Mouse (Mus musculus) layer of hippocampus, adult 2 months (tissue): ENCODE measurements around the gene Ccr3. TPM values are rescaled to one million over a fixed set of nuclear protein-coding genes. Genes with fewer than 3 reads are reported as not detected.
"Not testable (repeated sequence)": the region's sequence is repeated elsewhere in the genome, so short reads cannot be mapped to it uniquely, and the experiment has no call there.

ENCODE experiments used
- DNase-seq, 2 experiments: peaks; one replicate each; pipeline ENCODE4 v3.0.0; 2022; ENCODE audit warnings: low spot score in 2 of 2
- H3K27ac ChIP-seq: fragments of 200-600 bp; 2 replicates; pipeline ENCODE4 v1.8.1; 2022
- H3K4me3 ChIP-seq: fragments of 200-600 bp; 2 replicates; pipeline ENCODE4 v1.8.1; 2022; ENCODE audit warnings: mild to moderate bottlenecking
- CTCF ChIP-seq: fragments of 200-600 bp; conservative IDR thresholded peaks from 2 replicates; pipeline ENCODE4 v1.8.1; 2022; ENCODE audit warnings: antibody characterized with exemption, mild to moderate bottlenecking, moderate library complexity
- long read RNA-seq, 2 experiments: library from polyadenylated mRNA; stranded (forward); transcript quantifications; one replicate each; pipeline ENCODE4 v2.0.0; 2021; ENCODE audit warnings: borderline mapping rate in 2 of 2
- total RNA-seq, 2 experiments: library from RNA; stranded (reverse); gene quantifications; 2 replicates each; pipeline ENCODE4 v1.2.3; 2021

The Ccr3 gene
- total RNA-seq: not detected
- long read RNA-seq, experiment 1: 0 reads
- long read RNA-seq, experiment 2: 0 reads

GRCm38 (mm10) chr9:124021672-124022071 is at the start of gene Ccr3:
Gene Ccr3, plus strand, starts transcription at chr9:124021972.
- no peak for DNase-seq
- Histone ChIP-seq H3K27ac (no peak within 1 kb of the TSS), H3K4me3 (no peak within 1 kb of the TSS)
- TF ChIP-seq CTCF: no peak

GRCm38 (mm10) chr9:123975630-123976029 is 46.1 kb upstream of the Ccr3 start:
- TF ChIP-seq CTCF: no peak
- DNase-seq: no peak
- H3K27ac ChIP-seq: no peak overlapping the region
- no peak overlapping the region for H3K4me3 ChIP-seq

- no peak overlapping the region for H3K27ac ChIP-seq
- no peak overlapping the region for H3K4me3 ChIP-seq
- DNase-seq: no peak
- TF ChIP-seq CTCF: no peak
These were observed 44.7 kb upstream of the Ccr3 start for GRCm38 (mm10) chr9:123976876-123977663.

GRCm38 (mm10) chr9:123978308-123978707 is 43.5 kb upstream of the Ccr3 start, which contains the start of gene Ccr1l1:
Gene Ccr1l1, minus strand, starts transcription at chr9:123978408.
- no peak for TF ChIP-seq CTCF
- H3K27ac ChIP-seq: no peak within 1 kb of the TSS
- H3K4me3 ChIP-seq: no peak within 1 kb of the TSS
- no peak for DNase-seq

- not testable (repeated sequence) for DNase-seq, H3K27ac ChIP-seq, H3K4me3 ChIP-seq
These were observed 40.8 kb upstream of the Ccr3 start for GRCm38 (mm10) chr9:123980858-123981475.

- no peak overlapping the region for H3K27ac ChIP-seq
- DNase-seq: no peak
- no peak for TF ChIP-seq CTCF
- H3K4me3 ChIP-seq: no peak overlapping the region
These were observed 39.9 kb upstream of the Ccr3 start for GRCm38 (mm10) chr9:123981909-123982308.

GRCm38 (mm10) chr9:123982720-123983119 is 39.1 kb upstream of the Ccr3 start:
- Histone ChIP-seq H3K27ac (no peak overlapping the region), H3K4me3 (no peak overlapping the region)
- TF ChIP-seq CTCF: no peak
- DNase-seq: no peak

- DNase-seq: no peak
- TF ChIP-seq CTCF: no peak
- no peak overlapping the region for H3K4me3 ChIP-seq
- H3K27ac ChIP-seq: peak overlapping the region; percentile 21; the same call in 1 of the 2 replicates
These were observed 36.8 kb upstream of the Ccr3 start for GRCm38 (mm10) chr9:123984943-123985342.

GRCm38 (mm10) chr9:123986217-123986616 is 35.6 kb upstream of the Ccr3 start:
- no peak overlapping the region for H3K4me3 ChIP-seq
- peak in 1 of 2 experiments; percentile 5 for DNase-seq
- peak overlapping the region; percentile 21; the same call in 1 of the 2 replicates for H3K27ac ChIP-seq
- TF ChIP-seq CTCF: peak; percentile 64

GRCm38 (mm10) chr9:123989671-123990070 is 32.1 kb upstream of the Ccr3 start:
- no peak for TF ChIP-seq CTCF
- no peak overlapping the region for H3K27ac ChIP-seq
- H3K4me3 ChIP-seq: no peak overlapping the region
- no peak for DNase-seq

- DNase-seq: peak; percentile 9 to 10
- H3K27ac ChIP-seq: no peak overlapping the region
- no peak overlapping the region for H3K4me3 ChIP-seq
- no peak for TF ChIP-seq CTCF
These were observed 30.4 kb upstream of the Ccr3 start for GRCm38 (mm10) chr9:123991312-123991906.

- no peak overlapping the region for H3K27ac ChIP-seq
- no peak overlapping the region for H3K4me3 ChIP-seq
- no peak for DNase-seq
- no peak for TF ChIP-seq CTCF
These were observed 24.1 kb upstream of the Ccr3 start for GRCm38 (mm10) chr9:123997719-123998118.

GRCm38 (mm10) chr9:123999784-124000183 is 22.0 kb upstream of the Ccr3 start:
- DNase-seq: no peak
- no peak for TF ChIP-seq CTCF
- Histone ChIP-seq H3K27ac (no peak overlapping the region), H3K4me3 (no peak overlapping the region)
